Mouse (Mus musculus) spleen, adult 2 months (tissue): ENCODE data around the gene Rhbdf2.

Experiments used
- CTCF ChIP-seq: fragments of 200-500 bp; IDR thresholded peaks from 2 replicates; pipeline ENCODE4 v1.5.1; 2011; ENCODE audit warnings: mild to moderate bottlenecking, inconsistent platforms; ENCODE audit not compliant: insufficient read depth, insufficient read length, insufficient replicate concordance; ENCODE audit errors: extremely low read depth
- POLR2A ChIP-seq: fragments of 200-500 bp; IDR thresholded peaks from 2 replicates; pipeline ENCODE4 v1.6.1; 2011; ENCODE audit warnings: low read depth, low read length, inconsistent platforms

DNA sequence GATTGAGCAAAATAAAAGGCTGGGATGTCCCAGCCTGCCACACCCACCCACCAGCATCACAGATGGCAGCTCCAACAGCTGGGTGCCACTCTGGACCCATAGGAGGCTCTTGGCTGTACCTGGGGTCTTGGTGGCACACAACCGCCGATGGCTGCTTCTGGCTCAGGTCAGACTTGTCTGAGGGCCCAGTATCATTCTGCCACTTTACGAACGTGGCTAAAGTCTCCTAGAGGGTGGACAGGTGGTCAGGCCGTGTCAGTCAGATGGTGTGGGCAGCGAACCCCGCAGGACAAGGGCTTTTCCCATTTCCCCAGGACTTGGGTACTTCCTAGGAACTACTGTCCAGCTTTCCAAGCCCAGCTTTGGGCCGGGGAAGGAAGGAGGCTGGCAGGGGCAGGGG, 25.7 kb downstream of the Rhbdf2 start:
- TF ChIP-seq CTCF: no peak
- no peak for TF ChIP-seq POLR2A
